ENCODE assay signal across 9 mouse cellular contexts in the genomic region with DNA sequence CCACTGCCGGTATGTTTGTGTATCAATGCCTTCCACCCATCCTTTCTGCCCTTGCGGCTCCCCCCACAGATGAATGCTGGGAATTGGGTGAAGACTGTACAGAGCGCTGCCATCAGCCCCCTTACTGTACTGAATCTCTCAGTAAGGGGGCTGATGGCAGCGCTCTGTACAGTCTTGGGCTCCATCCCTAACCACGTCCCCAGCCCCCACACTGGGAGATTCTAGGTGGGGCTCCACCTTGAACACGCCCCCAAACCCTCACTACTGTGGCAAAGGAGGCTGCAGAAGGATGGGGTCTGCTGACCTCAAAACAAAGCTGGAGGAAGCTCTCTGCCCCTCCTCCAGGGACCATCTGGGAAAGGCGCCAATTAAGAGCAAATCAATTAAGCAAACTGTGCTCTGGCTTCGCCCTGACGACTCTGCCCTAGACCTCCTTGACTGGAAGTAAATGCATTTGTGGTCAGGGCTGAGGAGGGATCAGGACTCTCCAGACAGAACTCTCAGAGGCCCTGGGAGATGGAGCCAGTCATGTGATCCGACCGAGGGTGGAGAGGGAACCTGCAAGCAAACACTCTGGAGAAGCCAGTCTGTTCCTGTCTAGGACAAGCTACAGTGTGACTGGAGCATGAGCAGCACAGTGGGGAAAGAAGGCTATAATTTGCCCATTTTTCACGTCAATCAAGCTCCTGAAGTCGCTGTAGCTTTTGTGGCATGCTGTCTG. TPM values are rescaled to one million over a fixed set of nuclear protein-coding genes. Genes with fewer than 3 reads are reported as not detected.
DNase-seq lines count a peak whose midpoint lies in the region; ATAC-seq and TF ChIP-seq lines count a peak whose summit lies in the region.
"Had no signal": no experiment of that assay in that cellular context is flagged by ENCODE, and none has a peak within 500 bp of the region (broad histone marks: within the 10 kb centered on the region; RNA-seq: fewer than 3 reads in every experiment).

No protein-coding gene starts in this region.

- 0 out of 2 replicates have a peak overlapping the region, but pooled peaks have one; percentile 23 for H3K9ac ChIP-seq in kidney, postnatal 0 days (ENCODE audit: low read depth, low read length)
- peak overlapping the region; percentile 41 for H3K9ac ChIP-seq in hindbrain, embryonic 16.5 days (ENCODE audit: low read depth, low read length)
- H3K9ac ChIP-seq in neural tube, embryonic 13.5 days, result peak overlapping the region; percentile 38
- H3K9ac ChIP-seq: limb, embryonic 15.5 days had no signal

- H3K36me3 ChIP-seq in kidney, postnatal 0 days (ENCODE audit: insufficient read depth, low read length), result no peaks in the 10 kb centered on the region
- H3K36me3 ChIP-seq in hindbrain, embryonic 16.5 days (ENCODE audit: control insufficient read depth, insufficient read depth, low read length), result no peaks in the 10 kb centered on the region
- no peaks in the 10 kb centered on the region for H3K36me3 ChIP-seq in neural tube, embryonic 13.5 days
- H3K36me3 ChIP-seq: limb, embryonic 15.5 days had no signal

- no peak overlapping the region for H3K27ac ChIP-seq in kidney, postnatal 0 days
- peak overlapping the region; percentile 51 for H3K27ac ChIP-seq in hindbrain, embryonic 16.5 days (ENCODE audit: low read depth, low read length)
- H3K27ac ChIP-seq in neural tube, embryonic 13.5 days (replicated peaks), result peak overlapping the region; percentile 65
- H3K27ac ChIP-seq: limb, embryonic 15.5 days had no signal

- WGBS in kidney, postnatal 0 days, result 11% methylated on average over 13 of the region's 13 CpGs
- WGBS in hindbrain, embryonic 16.5 days, result 7% methylated on average over 13 of the region's 13 CpGs
- WGBS in neural tube, embryonic 13.5 days, result 11% methylated on average over 13 of the region's 13 CpGs

- DNase-seq in kidney, postnatal 0 days (ENCODE audit: low spot score), result peak; percentile 68
- DNase-seq in kidney, adult 11 months, result no peak
- peak; percentile 68 for DNase-seq in brain, adult 2 months (ENCODE audit: low read depth, low spot score)
- no peak for DNase-seq in thymus, postnatal 10 days (ENCODE audit: low spot score in 2 of 2)
- DNase-seq in B cell, adult 2 months, result no peak

- no peak overlapping the region for H3K4me3 ChIP-seq in kidney, postnatal 0 days (replicated peaks; ENCODE audit: low read depth, low read length)
- H3K4me3 ChIP-seq in hindbrain, embryonic 16.5 days (ENCODE audit: low read length), result no peak overlapping the region
- H3K4me3 ChIP-seq in neural tube, embryonic 13.5 days, result no peak overlapping the region
- H3K4me3 ChIP-seq: limb, embryonic 15.5 days had no signal

- peak overlapping the region; percentile 15; the same call in 1 of the 2 replicates for H3K4me2 ChIP-seq in kidney, postnatal 0 days (ENCODE audit: low read length)
- H3K4me2 ChIP-seq in hindbrain, embryonic 16.5 days (ENCODE audit: low read length), result peak overlapping the region; percentile 32
- peak overlapping the region; percentile 22 for H3K4me2 ChIP-seq in neural tube, embryonic 13.5 days
- H3K4me2 ChIP-seq: limb, embryonic 15.5 days had no signal

- ATAC-seq in kidney, postnatal 0 days (replicated peaks; ENCODE audit: low FRiP score, low read depth), result peak; percentile 53
- peak; percentile 73 for ATAC-seq in hindbrain, embryonic 16.5 days
- peak; percentile 66 for ATAC-seq in neural tube, embryonic 13.5 days (ENCODE audit: low read depth)
- no peak for ATAC-seq in inflammation-experienced regulatory T-cells, adult 6 months

- TF ChIP-seq CTCF in kidney, postnatal 0 days (IDR thresholded peaks at IDR 0.05; ENCODE audit: low read depth), result no peak

- H3K4me1 ChIP-seq in kidney, postnatal 0 days (replicated peaks; ENCODE audit: insufficient read depth, low read length), result peaks cover 15% of the 10 kb centered on the region; the same call in 1 of the 2 replicates
- H3K4me1 ChIP-seq in hindbrain, embryonic 16.5 days (ENCODE audit: control insufficient read depth, insufficient read depth, low read depth, low read length), result peaks cover 16% of the 10 kb centered on the region
- H3K4me1 ChIP-seq in neural tube, embryonic 13.5 days (replicated peaks), result peaks cover 30% of the 10 kb centered on the region

- no peaks in the 10 kb centered on the region for H3K9me3 ChIP-seq in kidney, postnatal 0 days (replicated peaks; ENCODE audit: low read length)
- no peaks in the 10 kb centered on the region; the same call in 1 of the 2 replicates for H3K9me3 ChIP-seq in hindbrain, embryonic 16.5 days (ENCODE audit: control insufficient read depth, low read length)
- H3K9me3 ChIP-seq in neural tube, embryonic 13.5 days, result no peaks in the 10 kb centered on the region
- H3K9me3 ChIP-seq: limb, embryonic 15.5 days had no signal

- H3K27me3 ChIP-seq in kidney, postnatal 0 days (ENCODE audit: insufficient read depth, low read length), result peaks cover 18% of the 10 kb centered on the region
- peaks cover 17% of the 10 kb centered on the region for H3K27me3 ChIP-seq in hindbrain, embryonic 16.5 days (replicated peaks; ENCODE audit: control insufficient read depth, insufficient read depth, low read length)
- H3K27me3 ChIP-seq in neural tube, embryonic 13.5 days, result peaks cover 40% of the 10 kb centered on the region

RNA-seq across cellular contexts. Expression of a gene that starts 3.6 kb away (rescaled TPM):
- not detected in 2 replicates for polyA plus RNA-seq in kidney, postnatal 0 days (2015; fragmentation: Nextera tagmentation; extraction: Ambion mirVana)
- polyA plus RNA-seq in hindbrain, embryonic 16.5 days (2015; fragmentation: Nextera tagmentation; extraction: Ambion mirVana), result not detected in 2 replicates
- polyA plus RNA-seq in neural tube, embryonic 13.5 days (2015; fragmentation: Nextera tagmentation; extraction: Ambion mirVana), result not detected in 2 replicates
- polyA plus RNA-seq in inflammation-experienced regulatory T-cells, adult 6 months (2017; shearing (Covaris generic)), result not detected
- polyA plus RNA-seq: limb, embryonic 15.5 days had no signal

RNA-seq across cellular contexts. Expression of a gene that starts 38.3 kb away (rescaled TPM):
- 0.93 and 1.1 TPM in 2 replicates for polyA plus RNA-seq in kidney, postnatal 0 days (2015; fragmentation: Nextera tagmentation; extraction: Ambion mirVana)
- polyA plus RNA-seq in hindbrain, embryonic 16.5 days (2015; fragmentation: Nextera tagmentation; extraction: Ambion mirVana), result 0.95 and 1.1 TPM in 2 replicates
- 1.0 and 1.7 TPM in 2 replicates for polyA plus RNA-seq in neural tube, embryonic 13.5 days (2015; fragmentation: Nextera tagmentation; extraction: Ambion mirVana)
- 1 to 10 TPM in 2 of 3 experiments, under 1 TPM in 1; 0.67 to 4.4 (median 3.5) TPM for polyA plus RNA-seq in inflammation-experienced regulatory T-cells, adult 6 months (2017; shearing (Covaris generic))

RNA-seq across cellular contexts. Expression of a gene that starts 39.6 kb away (rescaled TPM):
- polyA plus RNA-seq in kidney, postnatal 0 days (2015; fragmentation: Nextera tagmentation; extraction: Ambion mirVana), result 44.7 and 45.3 TPM in 2 replicates
- 229 and 264 TPM in 2 replicates for polyA plus RNA-seq in hindbrain, embryonic 16.5 days (2015; fragmentation: Nextera tagmentation; extraction: Ambion mirVana)
- 251 and 260 TPM in 2 replicates for polyA plus RNA-seq in neural tube, embryonic 13.5 days (2015; fragmentation: Nextera tagmentation; extraction: Ambion mirVana)
- polyA plus RNA-seq in inflammation-experienced regulatory T-cells, adult 6 months (2017; shearing (Covaris generic)), result 10 to 100 TPM in 1 of 3 experiments, 1 to 10 TPM in 2; 7.2 to 10.9 (median 8.8) TPM

Comparison
In these comparisons a context has a peak if more than half of its experiments do, and no peak if none do; other contexts are left out.
1. DNase-seq: peak in kidney, postnatal 0 days (single experiment) and brain, adult 2 months (single experiment); none in kidney, adult 11 months (single experiment), thymus, postnatal 10 days (0 of 2) and B cell, adult 2 months (0 of 2).
2. Peak in every context shown above with its lines, with median percentiles within 50 percentile points of each other: H3K4me2 ChIP-seq and H3K9ac ChIP-seq.